Mouse (Mus musculus) MEL (cell line): ENCODE data around the gene H2-T22. TPM values are rescaled to one million over a fixed set of nuclear protein-coding genes. Genes with fewer than 3 reads are reported as not detected.
A peak's percentile ranks its signal among the peaks of the same experiment; 100 is the strongest.

Experiments
- DNase-seq: peaks from one replicate; pipeline ENCODE4 v3.0.0; 2011; ENCODE audit warnings: low read depth, low spot score
- H3K27ac ChIP-seq: 2 replicates; pipeline ENCODE4 v1.5.1; 2012; ENCODE audit warnings: low read depth, mild to moderate bottlenecking, control low read depth, low read length, moderate library complexity; ENCODE audit not compliant: control insufficient read depth
- H3K27me3 ChIP-seq, 2 experiments: fragments of 150-350 bp in 1 of 2; sonication (generic) in 1 of 2; 2 replicates each; pipeline ENCODE4 v1.6.1; 2012; ENCODE audit warnings: low read length in 2 of 2, mild to moderate bottlenecking in 2 of 2, improper control_type of control experiment in 1 of 2, moderate library complexity in 1 of 2; ENCODE audit not compliant: insufficient read depth in 2 of 2, control insufficient read depth in 1 of 2
- H3K36me3 ChIP-seq, 2 experiments: 2 replicates each; pipeline ENCODE4 v1.6.1; 2012 to 2014; ENCODE audit warnings: low read length in 2 of 2, improper control_type of control experiment in 1 of 2, inconsistent platforms in 1 of 2, mild to moderate bottlenecking in 1 of 2; ENCODE audit not compliant: insufficient read depth in 2 of 2, control insufficient read depth in 1 of 2
- H3K4me1 ChIP-seq, 2 experiments: fragments of 150-350 bp in 1 of 2; sonication (generic) in 1 of 2; 2 replicates each; pipeline ENCODE4 v1.6.1; 2012; ENCODE audit warnings: low read length in 2 of 2, improper control_type of control experiment in 1 of 2, mild to moderate bottlenecking in 1 of 2; ENCODE audit not compliant: insufficient read depth in 2 of 2, control insufficient read depth in 1 of 2
- H3K4me3 ChIP-seq, 2 experiments: fragments of 150-350 bp in 1 of 2; sonication (generic) in 1 of 2; 2 replicates each; pipeline ENCODE4 v1.5.1; 2012; ENCODE audit warnings: low read depth in 2 of 2, low read length in 2 of 2, mild to moderate bottlenecking in 2 of 2, moderate library complexity in 2 of 2, control low read depth in 1 of 2, improper control_type of control experiment in 1 of 2; ENCODE audit not compliant: control insufficient read depth in 1 of 2, insufficient read depth in 1 of 2
- H3K79me2 ChIP-seq: 2 replicates; pipeline ENCODE4 v1.6.1; 2012; ENCODE audit warnings: mild to moderate bottlenecking, low read length, moderate library complexity; ENCODE audit not compliant: control insufficient read depth, poor library complexity, insufficient read depth
- H3K9ac ChIP-seq: 2 replicates; pipeline ENCODE4 v1.6.1; 2012; ENCODE audit warnings: low read depth, mild to moderate bottlenecking, control low read depth, low read length, moderate library complexity; ENCODE audit not compliant: control insufficient read depth, poor library complexity, severe bottlenecking
- H3K9me3 ChIP-seq: fragments of 150-350 bp; sonication (generic); replicated peaks from 2 replicates; pipeline ENCODE4 v1.6.1; 2012; ENCODE audit warnings: mild to moderate bottlenecking, low read length, improper control_type of control experiment, moderate library complexity; ENCODE audit not compliant: insufficient read depth
- CHD2 ChIP-seq: IDR thresholded peaks from 2 replicates; pipeline ENCODE4 v1.6.1; 2011; ENCODE audit warnings: low read length, improper control_type of control experiment
- E2F4 ChIP-seq: IDR thresholded peaks from 2 replicates; pipeline ENCODE4 v1.6.1; 2011; ENCODE audit warnings: low read depth, low read length, improper control_type of control experiment, borderline replicate concordance
- ELF1 ChIP-seq: IDR thresholded peaks from 2 replicates; pipeline ENCODE4 v1.6.1; 2014; ENCODE audit warnings: low read depth, mild to moderate bottlenecking, inconsistent platforms, low read length, improper control_type of control experiment, moderate library complexity
- EP300 ChIP-seq, 2 experiments: IDR thresholded peaks; 2 replicates each; pipeline ENCODE4 v1.6.1; 2011; ENCODE audit warnings: improper control_type of control experiment in 2 of 2, low read length in 2 of 2, low read depth in 1 of 2, mild to moderate bottlenecking in 1 of 2
- ETS1 ChIP-seq: IDR thresholded peaks from 2 replicates; pipeline ENCODE4 v1.6.1; 2012; ENCODE audit warnings: low read depth, mild to moderate bottlenecking, inconsistent platforms, low read length, improper control_type of control experiment, moderate library complexity
- GATA1 ChIP-seq: IDR thresholded peaks from 2 replicates; pipeline ENCODE4 v1.6.1; 2011; ENCODE audit warnings: low read depth, low read length, improper control_type of control experiment
- HCFC1 ChIP-seq: IDR thresholded peaks from 2 replicates; pipeline ENCODE4 v1.6.1; 2012; ENCODE audit warnings: low read depth, mild to moderate bottlenecking, inconsistent platforms, low read length, improper control_type of control experiment, moderate library complexity
- JUND ChIP-seq: IDR thresholded peaks from 2 replicates; pipeline ENCODE4 v1.6.1; 2011; ENCODE audit warnings: low read depth, mild to moderate bottlenecking, improper control_type of control experiment, low read length
- MAFK ChIP-seq: IDR thresholded peaks from 2 replicates; pipeline ENCODE4 v1.6.1; 2011; ENCODE audit warnings: low read depth, mild to moderate bottlenecking, low read length, improper control_type of control experiment, borderline replicate concordance
- MAZ ChIP-seq: IDR thresholded peaks from 2 replicates; pipeline ENCODE4 v1.6.1; 2012; ENCODE audit warnings: low read depth, mild to moderate bottlenecking, inconsistent platforms, low read length, improper control_type of control experiment
- MYB ChIP-seq: IDR thresholded peaks from 2 replicates; pipeline ENCODE4 v1.6.1; 2011; ENCODE audit warnings: mild to moderate bottlenecking, low read depth, low read length, improper control_type of control experiment
- MYC ChIP-seq: IDR thresholded peaks from 2 replicates; pipeline ENCODE4 v1.6.1; 2011; ENCODE audit warnings: low read depth, mild to moderate bottlenecking, low read length, improper control_type of control experiment, moderate library complexity
- NELFE ChIP-seq: IDR thresholded peaks from 2 replicates; pipeline ENCODE4 v1.6.1; 2011; ENCODE audit warnings: low read depth, low read length, improper control_type of control experiment
- NRF1 ChIP-seq: IDR thresholded peaks from 2 replicates; pipeline ENCODE4 v1.6.1; 2014; ENCODE audit warnings: low read depth, mild to moderate bottlenecking, inconsistent platforms, low read length, improper control_type of control experiment, moderate library complexity; ENCODE audit not compliant: poor library complexity, insufficient read depth, severe bottlenecking
- POLR2A ChIP-seq, 2 experiments: IDR thresholded peaks; 2 replicates each; pipeline ENCODE4 v1.6.1; 2011 to 2012; ENCODE audit warnings: low read length in 2 of 2, mild to moderate bottlenecking in 2 of 2, control low read depth in 1 of 2, improper control_type of control experiment in 1 of 2, low read depth in 1 of 2, moderate library complexity in 1 of 2; ENCODE audit not compliant: control insufficient read depth in 1 of 2, insufficient read depth in 1 of 2, poor library complexity in 1 of 2
- POLR2AphosphoS5 ChIP-seq: IDR thresholded peaks from 2 replicates; pipeline ENCODE4 v1.6.1; 2012; ENCODE audit warnings: low read depth, borderline replicate concordance, mild to moderate bottlenecking, inconsistent platforms, low read length, moderate library complexity, mixed read lengths
- RAD21 ChIP-seq: IDR thresholded peaks from 2 replicates; pipeline ENCODE4 v1.6.1; 2011; ENCODE audit warnings: mild to moderate bottlenecking, low read depth, low read length, improper control_type of control experiment
- RCOR1 ChIP-seq: IDR thresholded peaks from 2 replicates; pipeline ENCODE4 v1.6.1; 2012; ENCODE audit warnings: low read depth, mild to moderate bottlenecking, inconsistent platforms, low read length, improper control_type of control experiment
- SIN3A ChIP-seq: IDR thresholded peaks from 2 replicates; pipeline ENCODE4 v1.6.1; 2012; ENCODE audit warnings: low read length, improper control_type of control experiment, inconsistent platforms
- TAL1 ChIP-seq: IDR thresholded peaks from 2 replicates; pipeline ENCODE4 v1.6.1; 2012; ENCODE audit warnings: mild to moderate bottlenecking, inconsistent platforms, low read length, moderate library complexity, mixed read lengths
- TBP ChIP-seq: IDR thresholded peaks from 2 replicates; pipeline ENCODE4 v1.8.0; 2011; ENCODE audit warnings: low read depth, low read length, improper control_type of control experiment
- TCF12 ChIP-seq: IDR thresholded peaks from 2 replicates; pipeline ENCODE4 v1.6.1; 2014; ENCODE audit warnings: low read depth, mild to moderate bottlenecking, inconsistent platforms, low read length, improper control_type of control experiment, moderate library complexity
- ZC3H11A ChIP-seq: IDR thresholded peaks from 2 replicates; pipeline ENCODE4 v1.6.1; 2012; ENCODE audit warnings: low read depth, mild to moderate bottlenecking, inconsistent platforms, low read length, improper control_type of control experiment
- ZKSCAN1 ChIP-seq: IDR thresholded peaks from 2 replicates; pipeline ENCODE4 v1.6.1; 2012; ENCODE audit warnings: low read depth, mild to moderate bottlenecking, inconsistent platforms, low read length, improper control_type of control experiment, moderate library complexity
- ZNF384 ChIP-seq: IDR thresholded peaks from 2 replicates; pipeline ENCODE4 v1.6.1; 2012; ENCODE audit warnings: low read depth, mild to moderate bottlenecking, inconsistent platforms, low read length, improper control_type of control experiment
- polyA plus RNA-seq, 2 experiments: library from polyadenylated mRNA; stranded (reverse) in 1 of 2; unstranded in 1 of 2; fragments of >175 nt in 1 of 2; fragments of >200 nt in 1 of 2; gene quantifications; 2 replicates each; pipeline versions ENCODE4 v1.2.1 to v1.2.4; 2012; ENCODE audit warnings: low replicate concordance in 2 of 2, low read depth in 1 of 2; ENCODE audit not compliant: insufficient read length in 2 of 2, insufficient read depth in 1 of 2, missing spikeins in 1 of 2
- total RNA-seq: library from RNA; depleted of rRNA; stranded (reverse); fragments of 300-350 nt; gene quantifications from 2 replicates; pipeline ENCODE4 v1.2.3, GENCODE M21; 2012

H2-T22 gene
- total and polyA plus RNA-seq, 3 experiments, result 22.5 to 45.5 TPM; not detected in 1

DNA sequence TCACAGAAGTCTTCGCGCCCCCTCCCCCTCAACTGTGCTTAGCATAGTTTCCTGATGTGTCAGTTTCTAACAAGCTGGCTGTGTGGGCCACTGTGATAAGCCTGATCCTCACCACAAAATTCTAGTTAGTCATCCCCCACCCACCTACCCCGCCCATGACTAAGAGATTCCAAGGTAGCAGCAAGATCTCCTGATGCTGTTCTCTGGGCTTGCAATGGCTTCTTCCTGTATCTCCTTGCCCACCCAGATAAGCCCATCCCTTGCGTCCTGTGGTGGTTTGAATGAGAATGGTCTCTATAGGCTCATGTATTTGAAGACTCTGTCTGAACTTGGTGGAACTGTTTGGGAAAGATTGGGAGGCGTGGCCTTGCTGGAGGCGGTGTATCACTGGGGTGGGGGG, 40.6 kb downstream of the H2-T22 start:
- TF ChIP-seq POLR2A (IDR thresholded peaks at IDR 0.05; ENCODE audit: control insufficient read depth in 1 of 2, insufficient read depth in 1 of 2, low read depth in 1 of 2, low read length in 2 of 2, poor library complexity in 1 of 2) (no peak; a peak in 1 of 4 replicates), MAFK (peak; percentile 50; the same call in 1 of the 2 replicates), EP300 (IDR thresholded peaks at IDR 0.05; ENCODE audit: low read depth in 1 of 2, low read length in 2 of 2) (peak; percentile 90 to 97), TAL1 (peak; percentile 91), ELF1 (peak; percentile 81), RAD21 (no peak), GATA1 (peak; percentile 92), TCF12 (peak; percentile 93), HCFC1 (no peak), ZKSCAN1 (no peak), MAZ (peak; percentile 94), CHD2 (peak; percentile 77), ETS1 (peak; percentile 96), TBP (peak; percentile 54), JUND (peak; percentile 76; the same call in 1 of the 2 replicates), MYC (peak; percentile 50; the same call in 1 of the 2 replicates), E2F4 (peak; percentile 26; the same call in 1 of the 2 replicates), NELFE (no peak), POLR2AphosphoS5 (no peak), MYB (peak; percentile 86), NRF1 (no peak), RCOR1 (peak; percentile 83), ZC3H11A (no peak), SIN3A (peak; percentile 79), ZNF384 (0 out of 2 replicates have a peak, but pooled peaks have one; percentile 20)
- TF ChIP-seq, all 39 proteins: peak for 17
- no peaks in the 10 kb centered on the region for H3K9me3 ChIP-seq
- peaks cover 33 to 52% of the 10 kb centered on the region in 2 experiments for H3K4me1 ChIP-seq
- peak; percentile 98 for DNase-seq
- H3K27me3 ChIP-seq, result no peaks in the 10 kb centered on the region
- peaks cover 12 to 55% of the 10 kb centered on the region in 2 experiments for H3K36me3 ChIP-seq
- peaks cover 66% of the 10 kb centered on the region for H3K79me2 ChIP-seq
- no peak overlapping the region for H3K4me3 ChIP-seq
- H3K27ac ChIP-seq, result peak overlapping the region; percentile 99
- H3K9ac ChIP-seq, result no peak overlapping the region
